Mouse (Mus musculus) kidney, postnatal 4 days (tissue): Measurements from ENCODE around the gene Zfp511.
A peak's percentile ranks its signal among the peaks of the same experiment; 100 is the strongest.

Source experiments
- DNase-seq, 2 experiments: peaks; one replicate each; pipeline ENCODE4 v3.0.0; 2021; ENCODE audit warnings: mixed read lengths in 2 of 2

Gene Zfp511

DNA sequence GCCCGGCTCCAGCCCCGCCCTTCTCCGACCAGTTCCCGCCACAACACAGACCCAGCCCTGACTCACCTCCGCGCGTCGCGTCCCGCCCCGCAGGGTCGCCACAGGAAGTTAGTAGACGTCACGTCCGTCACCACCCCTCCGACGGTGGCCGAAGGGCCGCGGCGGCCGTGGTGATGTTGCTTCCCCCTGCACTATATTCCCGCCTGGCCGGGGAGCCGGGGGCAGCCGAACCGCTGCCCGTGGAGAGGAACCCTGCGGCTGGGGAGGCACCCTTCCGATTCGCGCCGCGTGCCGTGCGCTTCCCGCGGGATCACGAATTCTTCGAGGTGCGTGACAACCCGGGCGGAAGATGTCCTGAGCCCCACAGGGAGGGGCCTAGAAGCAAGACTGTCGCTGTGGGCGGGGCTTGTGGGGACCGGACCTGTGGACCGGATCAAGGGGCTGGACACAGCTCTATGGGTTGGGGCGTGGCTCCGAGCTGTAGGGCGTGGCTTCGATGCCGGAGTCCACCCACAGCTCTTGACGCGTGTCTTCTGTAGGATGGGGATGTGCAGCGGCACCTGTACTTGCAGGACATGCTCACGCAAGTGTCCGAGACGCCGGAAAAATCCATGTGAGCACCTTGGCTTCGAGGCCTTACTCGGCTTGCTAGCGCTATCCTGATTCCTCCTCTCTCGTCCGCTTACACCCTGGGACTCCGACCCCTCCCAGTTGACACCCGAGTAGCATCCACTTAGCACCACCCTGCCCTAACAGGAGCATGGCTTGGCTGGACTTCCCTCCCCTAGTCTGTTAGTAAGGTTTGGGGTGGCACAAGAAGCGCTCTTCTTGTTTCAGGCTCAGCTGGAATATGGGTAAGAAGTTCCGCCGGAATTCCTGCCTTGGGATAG lies at the start of gene Zfp511, which contains the start of gene Tubgcp2:
Gene Zfp511 (plus strand): TSS at position 111 of the 890 bp plus-strand sequence.
Gene Tubgcp2 (minus strand): TSS at position 389 of the 890 bp plus-strand sequence.
- peak; percentile 99 for DNase-seq

DNA sequence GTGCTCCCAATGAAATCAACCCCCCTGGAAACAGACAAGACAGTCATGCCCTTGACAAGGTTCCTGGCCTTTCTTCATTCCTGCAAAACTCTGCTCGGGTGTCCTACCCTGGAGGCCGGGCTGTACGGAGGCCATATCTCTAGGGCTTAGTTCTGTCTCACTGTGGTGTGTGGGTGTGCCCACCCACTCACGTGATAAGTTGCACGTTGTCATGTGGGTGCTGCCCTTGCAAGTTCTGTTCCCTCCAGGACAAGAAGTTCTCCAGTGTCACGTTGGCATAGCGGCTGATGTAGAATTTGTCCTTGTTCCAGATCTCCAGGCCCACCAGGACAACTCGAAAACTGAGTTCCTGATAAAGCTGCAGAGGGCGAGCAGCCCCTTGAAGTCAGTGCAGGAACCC lies 47.9 kb upstream of the Zfp511 start:
- no peak for DNase-seq

DNA sequence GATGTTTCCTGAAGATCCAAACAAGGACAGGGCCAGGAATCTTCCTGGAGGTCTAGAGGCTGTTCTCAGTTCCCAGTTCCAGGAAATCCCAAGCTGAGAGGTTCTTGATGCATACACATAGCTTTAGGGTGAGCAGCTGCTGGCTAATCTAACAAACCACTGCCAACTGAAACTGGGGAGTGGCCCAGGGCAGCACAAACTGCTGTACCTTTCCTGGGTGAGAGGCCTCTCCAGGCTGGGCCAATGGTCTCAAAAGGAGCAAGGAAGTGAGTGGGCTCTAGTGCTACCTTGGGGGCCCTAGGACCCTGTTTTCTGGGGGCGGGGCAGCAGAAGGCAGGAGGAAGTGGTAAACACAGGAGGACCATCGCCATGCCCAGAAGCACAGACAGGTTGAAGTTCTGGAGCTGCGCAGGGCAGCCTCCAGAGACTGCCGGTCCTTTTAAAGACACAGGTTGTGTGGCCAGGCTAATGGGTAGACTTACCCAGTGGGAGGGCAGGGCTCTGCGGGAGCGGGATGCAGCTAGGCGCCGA lies 45.3 kb upstream of the Zfp511 start:
- DNase-seq, result no peak

DNA sequence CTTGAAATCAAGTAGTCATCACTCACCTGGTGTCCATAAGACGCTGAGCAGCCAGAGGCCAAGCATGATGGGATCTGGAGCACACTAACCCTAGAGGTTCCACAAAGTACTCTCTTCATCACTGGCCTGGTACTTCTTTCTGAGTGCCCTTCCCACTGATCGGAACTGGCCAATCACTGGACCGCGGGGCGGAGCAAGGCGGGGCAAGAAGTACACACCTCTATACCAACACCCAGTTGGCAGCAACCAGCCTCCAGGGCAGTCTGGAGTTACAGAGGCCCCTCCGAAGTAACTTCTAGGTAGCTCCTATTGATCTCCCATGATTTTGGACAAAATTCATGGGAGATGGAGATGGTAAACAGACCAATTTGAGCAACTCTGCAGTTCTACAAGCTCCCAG lies 43.8 kb upstream of the Zfp511 start, which contains the start of gene Adam8:
Gene Adam8 (minus strand): TSS at position 157 of the 400 bp plus-strand sequence.
- DNase-seq, result peak; percentile 52 to 65

DNA sequence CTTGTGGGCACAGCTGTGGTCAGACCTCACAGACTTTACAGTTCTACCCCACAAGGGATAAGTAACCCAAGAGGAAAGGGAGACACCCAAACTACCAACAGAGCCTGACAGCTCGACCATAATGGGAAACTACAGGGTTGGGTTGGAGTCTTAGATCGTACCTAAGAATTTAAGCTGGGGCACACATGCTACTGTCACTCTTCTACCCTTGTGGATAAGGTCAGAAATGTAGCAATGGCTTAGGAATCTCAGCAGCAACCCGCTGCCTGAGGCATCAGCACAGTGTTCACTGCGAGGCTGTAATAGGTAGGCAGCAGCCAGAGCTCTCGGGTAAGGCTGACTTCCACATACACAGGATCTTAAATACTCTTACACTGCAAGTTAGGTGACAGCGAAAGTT lies 42.7 kb upstream of the Zfp511 start:
- no peak for DNase-seq

DNA sequence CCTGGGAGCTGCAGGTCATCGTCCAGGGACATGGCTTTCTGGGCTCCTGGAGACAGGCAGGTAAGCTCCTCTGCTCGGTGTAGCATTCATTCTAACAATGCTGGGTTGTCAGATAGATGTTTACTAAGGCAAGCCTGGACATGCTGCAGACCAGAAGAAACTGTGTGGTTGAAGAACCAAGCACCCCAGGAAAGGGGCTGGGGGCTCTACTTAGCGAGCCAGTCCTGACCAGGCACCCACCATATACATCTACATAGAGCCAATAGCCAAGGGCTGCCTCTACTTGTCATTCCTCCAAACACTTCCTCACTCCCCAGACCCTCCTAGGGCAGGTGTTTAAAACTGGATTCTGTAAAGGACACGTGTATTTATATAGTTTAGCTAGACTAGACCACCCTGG lies 42.0 kb upstream of the Zfp511 start:
- DNase-seq, result no peak

DNA sequence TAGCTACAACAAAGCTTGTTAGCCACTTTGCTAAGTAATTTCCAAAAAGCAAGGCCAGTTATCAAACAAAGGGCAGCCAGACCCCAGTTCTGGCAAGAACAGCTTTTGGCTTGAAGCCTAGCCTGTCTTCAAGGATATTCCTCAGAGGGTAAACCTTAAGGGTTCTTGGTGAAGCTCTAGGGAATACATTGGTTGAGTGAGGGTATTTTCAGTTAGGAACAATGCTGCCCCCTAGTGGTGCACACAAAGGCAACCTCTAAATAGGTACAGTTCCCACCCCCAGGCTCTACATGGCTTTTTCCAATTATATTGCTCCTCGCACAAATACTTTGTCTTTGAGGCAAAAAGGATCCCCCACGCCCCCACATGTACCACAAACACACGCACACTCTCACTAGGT lies 41.5 kb upstream of the Zfp511 start:
- peak; percentile 63 to 74 for DNase-seq

DNA sequence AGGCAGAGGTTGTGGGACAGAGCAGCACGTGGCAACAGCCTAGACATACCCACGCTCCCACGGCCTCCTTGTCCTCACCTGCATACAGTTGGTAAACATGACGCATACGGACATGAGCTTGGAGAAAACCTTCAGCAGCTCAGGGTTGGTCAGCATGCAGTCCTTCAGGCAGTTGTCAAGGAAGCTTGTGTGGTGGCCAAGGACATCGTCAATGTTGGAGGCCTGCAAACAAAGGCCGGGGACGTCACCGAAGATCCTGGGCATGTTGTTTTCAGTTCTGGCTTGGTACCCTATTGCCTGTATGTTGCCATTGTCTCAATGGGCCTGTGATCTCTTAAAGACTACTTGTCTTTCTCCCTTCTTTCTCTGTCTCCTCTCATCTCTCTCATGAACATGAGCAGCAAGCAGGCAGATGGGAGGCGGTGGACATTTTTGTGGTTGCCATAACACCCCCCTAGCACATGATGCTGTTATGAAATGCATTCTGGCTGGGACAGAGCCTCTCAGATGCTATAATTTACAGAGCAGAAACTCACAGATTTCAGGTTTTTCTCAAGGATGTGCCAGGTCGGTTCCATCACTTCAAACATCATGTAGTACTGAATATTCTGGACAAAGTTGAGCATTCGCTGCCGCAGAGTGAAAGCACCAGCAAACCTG lies 37.4 kb upstream of the Zfp511 start:
- DNase-seq, result no peak

DNA sequence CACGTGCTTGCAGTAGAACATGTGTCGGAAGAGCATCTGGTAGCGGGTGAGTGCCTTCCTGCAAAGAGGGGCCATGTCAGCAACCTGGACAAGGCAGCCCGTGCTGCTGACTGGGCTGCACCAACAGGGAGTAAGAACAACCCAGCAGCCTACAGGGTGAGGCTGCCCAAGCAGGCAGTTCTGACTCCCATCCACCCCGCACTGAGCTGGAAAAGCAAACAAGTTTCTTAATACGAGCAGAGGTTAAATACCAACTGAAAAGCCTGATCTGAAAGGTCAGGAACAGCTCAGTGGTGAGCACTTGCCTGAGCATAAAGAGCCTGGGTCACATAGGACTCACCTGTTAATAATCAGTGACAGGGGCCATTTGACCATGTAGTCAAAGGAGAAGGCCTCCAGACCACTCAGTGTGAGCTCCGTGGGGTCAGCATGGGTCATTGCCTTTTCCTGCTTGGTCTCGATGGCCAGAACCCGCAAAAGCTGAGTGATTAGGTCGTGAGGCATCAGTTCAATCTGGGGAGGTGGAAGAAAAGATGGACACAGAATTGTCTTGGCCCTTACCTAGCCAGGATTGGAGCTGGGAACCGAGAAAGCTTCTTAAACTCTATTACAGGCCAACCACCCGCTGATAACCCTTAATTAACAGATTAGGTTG lies 35.0 kb upstream of the Zfp511 start:
- no peak for DNase-seq

DNA sequence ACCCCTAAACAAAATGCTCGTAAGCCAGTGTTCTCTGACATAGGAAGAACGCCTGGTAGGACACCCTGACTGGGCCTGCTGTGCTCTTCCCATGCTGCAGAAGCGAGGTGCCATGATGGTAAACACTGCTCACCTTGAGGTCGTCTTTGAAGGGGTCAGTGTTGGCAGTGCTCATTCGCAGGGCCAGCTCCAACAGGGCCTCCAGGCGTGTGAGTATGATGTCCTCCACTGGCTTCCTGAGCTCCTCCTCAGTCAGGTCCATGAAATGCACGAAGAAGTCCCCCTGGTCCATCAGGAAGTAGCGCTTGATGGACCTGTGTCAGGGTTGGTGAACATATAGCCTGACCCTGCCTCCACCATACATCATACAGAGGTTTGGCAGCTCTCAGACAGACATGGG lies 31.5 kb upstream of the Zfp511 start:
- DNase-seq, result no peak

DNA sequence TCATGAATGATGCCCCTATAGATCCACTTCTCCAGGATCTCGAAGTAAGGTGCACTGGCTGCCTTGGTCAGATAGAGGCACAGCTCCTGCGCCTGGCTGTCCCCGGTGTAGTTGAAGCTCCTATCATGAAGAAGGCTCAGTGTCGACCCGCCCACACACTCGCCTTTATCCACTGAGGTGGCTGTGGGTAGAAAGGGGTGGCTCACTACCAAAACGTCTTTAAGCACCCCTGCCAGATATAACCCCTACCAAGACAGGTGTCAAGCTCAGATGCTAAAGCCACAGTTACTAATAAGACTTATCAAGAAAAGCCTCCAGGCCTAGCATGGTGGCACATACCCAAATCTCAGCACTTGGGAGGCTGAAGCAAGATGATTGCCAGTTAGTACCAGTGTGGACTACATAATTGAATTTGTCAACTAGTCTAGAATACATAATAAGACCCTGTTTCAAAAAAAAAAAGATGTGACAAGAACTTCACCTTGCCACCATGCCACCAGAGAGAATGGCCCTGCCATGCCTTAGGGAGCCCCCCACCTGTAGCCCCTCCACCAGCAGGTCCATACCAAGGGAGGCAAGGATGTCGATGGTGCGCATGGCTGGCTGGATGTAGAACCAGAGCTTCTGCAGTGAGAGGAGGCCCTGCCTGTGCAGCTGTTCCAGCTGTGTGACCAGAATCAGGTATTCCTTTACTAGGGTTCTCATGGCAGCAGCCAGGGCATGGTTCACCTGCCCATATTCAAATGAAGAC lies 29.2 kb upstream of the Zfp511 start:
- DNase-seq, result no peak

DNA sequence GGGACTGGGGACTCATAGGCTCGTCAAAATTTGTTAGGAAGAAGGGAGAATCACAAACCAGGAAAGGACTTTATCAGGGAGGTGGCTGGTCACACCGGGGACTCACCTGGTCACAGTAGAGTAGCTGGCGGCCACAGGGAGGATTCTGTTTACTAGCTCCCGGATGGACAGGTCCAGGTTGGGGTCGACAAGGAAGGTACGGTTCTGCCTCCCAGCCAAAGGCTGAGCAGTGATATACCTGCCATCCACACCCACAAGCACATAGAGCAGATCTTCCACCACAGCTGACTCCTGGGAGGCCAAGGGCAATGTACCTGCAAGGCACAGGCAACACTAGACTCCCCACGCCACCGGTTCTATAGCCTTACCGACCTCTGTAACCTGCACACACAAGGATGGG lies 28.4 kb upstream of the Zfp511 start:
- no peak for DNase-seq

DNA sequence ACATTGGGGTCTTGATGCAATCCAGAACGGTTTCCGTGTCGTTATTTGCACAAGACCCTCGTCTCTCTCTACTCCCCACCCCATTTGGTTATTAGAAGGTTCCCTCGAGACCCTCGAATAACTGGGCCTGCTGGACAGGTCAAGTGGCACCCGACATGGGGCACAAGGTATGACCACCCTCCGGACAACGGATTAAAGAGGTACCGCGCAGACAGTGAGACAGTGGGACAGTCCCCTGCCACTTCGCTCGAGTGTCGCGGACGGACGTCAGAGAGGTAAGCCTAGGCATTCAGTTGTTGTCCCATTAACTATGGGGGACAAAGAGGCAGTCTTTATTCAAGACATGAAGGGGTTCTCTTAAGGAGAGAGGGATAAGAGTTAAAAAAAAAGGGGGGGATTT lies 24.9 kb upstream of the Zfp511 start:
- no peak for DNase-seq

DNA sequence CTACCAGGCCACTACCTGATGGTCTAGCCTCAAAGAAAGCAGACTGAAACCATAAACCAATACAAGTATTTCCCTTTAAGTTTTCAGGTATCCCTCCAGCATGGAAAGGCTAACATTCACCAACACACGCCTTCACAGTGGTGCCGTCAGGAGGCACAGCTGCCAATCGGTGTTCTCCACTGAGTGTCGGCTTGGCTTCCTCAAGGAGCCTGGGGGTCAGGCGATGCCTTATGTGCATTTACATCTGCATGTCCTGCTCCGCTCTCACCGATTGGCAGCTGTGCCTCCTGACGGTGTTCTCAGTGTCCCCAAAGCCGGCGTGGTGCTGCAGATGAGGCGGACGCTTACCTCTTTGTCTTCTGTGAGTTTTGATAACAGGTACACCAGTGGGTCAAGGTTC lies 4.4 kb upstream of the Zfp511 start:
- DNase-seq, result no peak

DNA sequence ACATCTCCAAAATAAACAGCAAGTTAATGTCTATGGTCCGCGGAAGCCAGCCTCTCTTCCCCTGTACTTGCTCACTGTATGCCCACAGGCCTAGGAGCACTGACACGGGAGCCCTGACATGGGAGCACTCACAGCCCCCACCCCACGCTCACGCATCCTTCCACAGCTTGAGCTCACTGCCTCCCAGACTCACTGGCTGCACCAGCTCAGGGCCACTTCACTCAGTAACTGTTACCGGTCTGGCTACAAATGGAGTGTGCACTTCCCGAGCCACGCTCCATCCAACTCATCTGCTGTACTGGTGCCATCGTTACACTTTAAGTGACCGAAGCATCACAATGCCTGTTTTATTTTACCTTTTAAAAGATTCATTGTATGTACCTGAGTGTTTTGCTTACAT lies 3.8 kb upstream of the Zfp511 start:
- DNase-seq, result no peak

DNA sequence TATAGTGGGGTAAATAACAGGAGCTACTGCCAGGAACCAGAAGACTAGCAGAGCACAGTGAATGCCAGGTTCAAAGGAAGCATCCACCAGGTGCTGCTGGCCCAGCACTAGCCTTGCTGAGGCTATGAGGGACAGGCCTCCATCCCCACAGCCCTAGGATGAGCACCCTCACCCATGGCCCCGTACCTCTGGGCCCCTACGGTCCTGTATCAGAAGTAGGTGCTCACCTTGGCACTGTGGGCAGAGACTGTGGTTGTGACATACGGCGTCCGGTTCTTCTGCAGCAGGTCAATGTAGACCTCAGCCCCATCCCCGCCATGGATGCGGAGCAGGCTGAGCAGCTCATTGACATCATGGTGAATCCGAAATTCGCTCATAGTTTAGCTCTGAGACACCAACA lies 2.8 kb upstream of the Zfp511 start:
- DNase-seq, result no peak

DNA sequence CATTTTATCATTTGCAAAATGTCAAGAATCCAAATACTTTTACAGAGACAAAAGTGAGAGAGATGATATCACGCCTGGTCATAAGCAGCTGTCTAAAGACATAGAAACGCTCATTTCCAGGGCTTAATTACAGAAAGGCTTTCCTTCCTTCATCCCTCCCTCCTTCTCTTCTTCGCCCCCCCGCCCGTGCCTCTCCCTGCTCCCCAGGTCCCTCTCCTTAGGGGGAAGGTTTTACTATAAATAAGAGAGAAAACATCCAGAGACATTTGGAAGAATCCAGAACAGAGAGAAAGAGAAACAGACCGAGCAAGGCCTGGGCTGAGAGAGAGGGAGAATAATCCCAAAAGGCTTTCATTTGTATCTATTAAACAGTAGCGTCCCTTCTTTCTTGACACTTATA lies 735 bp upstream of the Zfp511 start:
- DNase-seq, result no peak

DNA sequence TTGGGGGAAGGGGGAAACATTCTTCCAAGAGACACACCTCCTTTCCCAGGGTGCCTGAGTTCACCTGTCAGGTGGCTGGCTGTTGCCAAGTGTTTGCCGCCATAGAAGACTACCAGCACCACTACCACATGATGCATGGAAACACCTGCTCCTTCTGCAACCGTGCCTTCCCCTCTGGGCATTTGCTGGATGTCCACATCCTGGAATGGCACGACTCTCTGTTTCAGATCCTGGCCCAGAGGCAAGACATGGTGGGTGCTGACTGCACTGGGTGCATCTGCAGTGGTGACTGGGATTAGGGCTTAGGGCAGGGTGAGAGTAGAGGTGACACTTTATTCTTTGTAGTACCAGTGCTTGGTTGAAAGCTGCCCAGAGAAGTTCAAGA lies 972 bp downstream of the Zfp511 start:
- peak in 1 of 2 experiments; percentile 16 for DNase-seq

DNA sequence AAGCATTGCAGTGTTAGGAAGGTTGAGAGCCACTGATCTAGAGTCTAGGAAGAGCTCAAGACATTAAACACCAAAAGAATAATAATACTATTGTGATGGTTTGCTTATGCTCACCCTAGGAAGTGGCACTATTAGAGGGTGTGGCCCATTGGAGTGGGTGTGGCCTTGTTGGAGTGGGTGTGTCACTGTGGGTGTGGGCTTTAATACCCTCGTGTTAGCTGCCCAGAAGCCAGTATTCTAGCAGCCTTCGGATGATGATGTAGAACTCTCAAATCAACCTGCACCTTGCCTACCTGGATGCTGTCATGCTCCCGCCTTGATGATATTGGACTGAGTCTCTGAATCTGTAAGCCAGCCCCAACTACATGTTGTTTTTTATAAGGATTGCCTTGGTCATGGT lies 6.5 kb downstream of the Zfp511 start:
- DNase-seq, result no peak

DNA sequence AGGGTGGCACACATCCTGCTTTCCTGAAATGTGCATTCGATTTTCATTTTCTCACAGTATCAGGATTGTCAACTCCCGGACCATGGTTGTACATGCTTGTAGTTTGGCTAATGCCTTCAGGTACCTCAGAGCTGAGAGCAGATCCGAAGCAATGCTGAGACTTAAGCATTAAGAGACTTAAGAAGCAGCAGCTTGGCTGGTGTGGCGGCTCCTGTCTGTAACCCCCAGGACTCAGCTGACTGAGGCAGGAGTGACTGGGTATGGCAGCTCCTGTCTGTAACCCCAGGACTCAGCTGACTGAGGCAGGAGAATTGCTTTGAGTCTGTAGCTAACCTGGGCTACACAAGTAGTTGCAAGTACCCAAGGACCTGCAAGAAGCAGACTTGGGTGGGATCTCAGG lies 9.4 kb downstream of the Zfp511 start:
- DNase-seq, result no peak

DNA sequence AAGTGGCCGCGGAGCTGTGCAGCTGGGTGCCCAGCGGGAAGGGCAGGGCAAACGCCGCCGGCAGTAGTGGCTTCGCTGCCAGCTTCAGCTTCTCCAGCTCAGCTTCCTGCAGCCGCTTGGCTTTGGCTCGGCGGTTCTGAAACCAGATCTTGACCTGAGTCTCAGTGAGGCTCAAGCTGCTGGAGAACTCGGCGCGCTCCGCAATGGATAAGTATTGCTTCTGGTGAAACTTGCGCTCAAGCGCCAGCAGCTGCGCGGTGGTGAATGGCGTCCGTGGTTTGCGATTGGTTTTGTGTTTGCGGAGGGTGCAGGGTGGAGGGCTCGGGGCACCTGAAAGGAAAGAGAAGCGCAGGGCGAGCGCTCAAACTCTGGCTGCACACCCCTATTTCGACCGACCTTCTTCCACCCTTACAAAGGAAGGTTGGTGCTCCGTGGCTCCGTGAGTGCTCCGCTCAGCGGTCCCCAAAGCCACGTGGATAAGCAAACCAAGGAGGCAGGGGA lies 11.7 kb downstream of the Zfp511 start:
- peak; percentile 31 to 50 for DNase-seq

DNA sequence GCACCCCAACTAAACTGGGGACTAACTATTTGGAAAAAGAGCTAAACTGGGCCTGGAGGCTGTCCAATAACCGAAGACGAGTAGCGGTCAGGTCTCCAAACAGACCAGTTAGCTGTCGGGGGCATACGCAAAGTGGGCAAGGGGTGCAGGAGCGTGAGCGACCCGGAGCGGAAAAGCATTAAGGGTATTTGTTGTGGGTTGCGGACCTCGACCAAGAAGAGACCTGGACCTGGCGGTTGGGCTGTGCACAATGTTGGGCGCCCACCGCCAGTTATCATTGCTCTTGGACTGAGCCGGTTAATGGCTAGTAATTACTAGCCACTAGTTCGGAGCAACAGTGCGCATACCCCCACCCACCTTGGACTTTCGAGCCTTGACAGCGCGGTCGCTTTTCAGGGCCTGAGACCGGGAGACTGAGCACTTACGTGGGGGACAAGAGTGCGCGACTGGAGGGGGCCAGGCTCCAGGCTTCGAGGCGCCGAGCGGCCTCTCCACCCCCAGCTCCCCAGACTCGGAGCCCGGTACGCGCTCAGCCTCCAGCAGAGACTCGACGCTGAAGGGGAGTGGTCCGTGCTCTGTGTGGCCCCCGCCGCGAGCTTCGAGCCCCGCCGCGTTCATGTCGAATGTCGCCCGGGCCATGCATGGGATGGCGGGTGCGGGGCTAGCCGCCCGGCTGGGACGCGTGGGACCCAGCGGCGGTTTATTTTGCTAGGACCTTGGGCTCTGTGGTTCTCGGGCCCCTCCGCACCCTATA lies 12.3 kb downstream of the Zfp511 start, which contains the start of gene Msx3:
Gene Msx3 (minus strand): TSS at position 729 of the 754 bp plus-strand sequence.
- DNase-seq, result peak; percentile 8 to 31
